Mouse (Mus musculus) frontal cortex, postnatal 10 days (tissue): ENCODE measurements around the gene Abraxas2.
A peak's percentile ranks its signal among the peaks of the same experiment; 100 is the strongest.

Source experiments
- DNase-seq, 2 experiments: peaks; one replicate each; pipeline ENCODE4 v3.0.0; 2022; ENCODE audit warnings: low spot score in 2 of 2, mixed read lengths in 1 of 2

Abraxas2 gene

DNA sequence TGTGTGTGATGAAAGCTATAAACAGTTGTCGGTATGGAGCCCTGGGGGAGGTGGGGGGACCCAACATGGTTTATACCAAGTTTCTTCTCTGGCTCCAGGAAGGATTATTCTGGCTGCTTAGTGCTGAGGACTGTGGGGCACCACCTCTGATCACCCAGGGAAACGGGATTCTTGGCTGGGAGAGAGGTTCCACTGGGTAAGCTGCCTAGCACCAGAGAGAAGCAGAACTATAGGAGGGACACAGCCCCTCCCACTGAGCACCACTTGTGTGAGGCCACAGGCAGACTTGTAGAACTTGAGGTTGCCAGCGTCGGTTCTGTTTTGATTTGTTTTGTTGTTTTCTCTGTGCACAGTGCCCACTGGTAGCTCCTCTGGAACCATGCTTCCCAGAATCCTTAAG is 5.1 kb upstream of the Abraxas2 start:
- peak; percentile 29 to 33 for DNase-seq

DNA sequence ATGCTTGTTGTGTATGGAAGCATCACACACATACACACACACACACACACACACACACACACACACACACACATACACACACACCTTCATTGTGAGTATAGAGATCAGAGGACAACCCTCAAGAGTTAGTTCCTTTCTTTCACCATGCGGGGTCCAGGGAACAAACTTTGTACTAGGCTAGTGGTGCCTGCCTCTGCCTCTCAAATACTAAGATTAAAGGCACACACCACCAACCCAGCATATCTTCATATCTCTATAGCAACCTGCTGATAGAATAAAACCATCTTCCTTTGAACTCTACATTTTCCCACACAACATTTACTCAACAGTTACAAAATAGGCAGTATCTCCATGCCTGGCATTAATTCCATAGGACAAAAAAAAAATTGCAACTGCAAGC is 2.9 kb upstream of the Abraxas2 start:
- DNase-seq: no peak

DNA sequence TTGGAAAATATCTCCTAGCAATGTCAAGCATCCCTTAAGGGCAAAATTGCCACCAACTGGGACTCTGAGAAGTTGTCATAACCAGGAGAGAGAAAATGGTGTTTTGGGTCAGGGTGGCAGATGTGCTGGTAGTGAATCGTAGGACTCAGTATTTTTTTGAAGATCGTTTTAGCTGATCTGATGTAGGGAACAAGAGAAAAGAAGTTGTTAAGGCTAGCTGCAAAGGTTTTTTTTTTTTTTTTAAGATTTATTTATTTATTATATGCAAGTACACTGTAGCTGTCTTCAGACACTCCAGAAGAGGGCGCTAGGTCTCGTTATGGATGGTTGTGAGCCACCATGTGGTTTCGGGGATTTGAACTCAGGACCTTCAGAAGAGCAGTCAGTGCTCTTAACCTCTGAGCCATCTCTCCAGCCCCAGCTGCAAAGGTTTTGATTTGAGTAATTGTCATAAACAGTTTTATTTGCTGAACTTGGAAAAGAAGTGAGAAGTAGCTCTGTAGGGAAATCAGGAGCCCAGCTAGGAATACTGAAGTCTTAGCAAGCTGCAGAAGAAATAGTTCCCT is 899 bp upstream of the Abraxas2 start:
- DNase-seq: no peak

DNA sequence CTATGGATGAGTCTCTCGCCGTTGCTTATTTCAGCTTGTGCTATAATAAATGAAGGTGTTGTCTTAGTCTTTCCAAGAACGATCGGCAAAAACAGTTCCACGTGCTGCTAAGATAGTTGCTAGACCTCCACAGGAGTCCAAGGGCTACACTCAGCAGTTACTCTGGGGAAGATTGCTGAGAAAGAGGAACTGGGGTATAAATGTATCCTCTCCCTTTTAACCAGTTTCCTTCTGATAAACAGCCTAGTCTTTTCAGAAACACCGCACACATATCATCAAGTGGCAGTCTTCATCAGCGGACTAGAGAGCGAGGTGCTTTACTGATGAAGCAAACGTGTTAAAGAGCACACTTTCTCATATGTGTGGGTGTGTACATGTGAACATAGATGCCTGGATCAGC is 7.3 kb downstream of the Abraxas2 start:
- no peak for DNase-seq

DNA sequence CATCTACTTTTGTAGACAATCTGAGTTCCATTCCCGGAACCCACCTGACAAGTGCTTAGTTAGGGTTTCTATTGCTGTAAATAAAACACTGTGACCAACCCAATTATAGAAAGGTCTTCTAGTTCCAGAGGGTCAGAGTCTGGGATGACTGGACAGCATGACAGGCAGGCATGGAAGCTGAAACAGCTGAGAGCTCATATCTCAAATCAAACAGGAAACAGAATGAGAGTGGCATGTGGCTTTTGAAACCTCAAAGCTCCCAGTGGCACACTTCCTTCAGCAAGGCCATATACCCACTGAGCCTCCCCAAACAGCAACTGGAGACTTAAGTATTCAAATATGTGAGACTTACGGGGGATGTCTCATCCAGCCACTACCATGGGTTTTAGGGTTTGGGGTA is 14.0 kb downstream of the Abraxas2 start:
- DNase-seq: no peak

DNA sequence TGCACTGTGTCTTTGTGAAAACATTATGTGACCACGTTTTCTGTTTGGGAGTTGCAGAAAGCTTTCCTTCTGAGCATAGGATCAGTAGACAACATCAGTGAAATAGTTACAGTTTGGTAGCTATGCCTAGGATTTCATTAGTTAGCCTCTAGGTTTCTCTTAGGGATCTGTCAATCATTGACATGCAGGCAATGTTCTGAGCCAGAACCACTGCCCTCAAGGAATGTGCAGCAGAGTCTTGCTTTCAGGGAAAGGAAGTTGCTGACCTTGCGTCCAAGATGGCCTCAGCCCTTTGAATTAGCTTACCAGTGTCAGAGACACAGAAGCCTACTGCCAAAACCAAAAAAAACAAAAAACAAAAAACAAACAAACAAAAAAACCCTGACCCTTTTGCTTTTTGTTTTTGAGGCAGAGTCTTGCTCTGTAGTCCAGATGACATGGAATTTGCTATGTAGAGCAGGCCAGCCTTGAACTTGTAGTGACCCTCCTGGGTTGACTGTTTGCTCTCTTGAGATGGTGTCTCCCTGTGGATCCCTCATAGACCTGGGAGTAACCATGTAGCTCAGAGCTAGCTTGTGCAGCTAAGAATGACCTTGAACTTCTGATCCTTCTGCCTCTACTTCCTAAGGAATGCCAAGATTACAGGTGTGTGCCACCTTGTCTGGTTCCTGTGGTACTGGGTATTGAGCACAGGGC is 16.5 kb downstream of the Abraxas2 start:
- no peak for DNase-seq

DNA sequence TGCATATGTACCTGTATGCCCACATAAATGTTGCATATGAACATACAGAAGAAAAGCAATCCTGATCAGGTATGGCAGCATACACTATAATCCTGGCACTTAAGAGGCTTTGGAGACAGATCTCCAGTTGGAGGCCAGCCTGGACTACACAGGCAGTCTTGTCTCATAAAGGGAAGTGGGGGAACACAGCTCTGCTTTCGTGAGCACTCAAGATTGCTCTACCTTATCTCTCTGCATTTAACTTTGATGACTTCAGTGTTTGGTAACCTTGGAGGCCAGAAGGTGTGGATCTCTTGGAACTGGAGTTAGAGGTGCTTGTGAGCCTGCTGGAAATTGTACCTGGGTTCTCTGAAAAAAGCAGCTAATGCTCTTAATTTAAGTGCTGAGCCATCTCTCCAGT is 21.3 kb downstream of the Abraxas2 start:
- no peak for DNase-seq

DNA sequence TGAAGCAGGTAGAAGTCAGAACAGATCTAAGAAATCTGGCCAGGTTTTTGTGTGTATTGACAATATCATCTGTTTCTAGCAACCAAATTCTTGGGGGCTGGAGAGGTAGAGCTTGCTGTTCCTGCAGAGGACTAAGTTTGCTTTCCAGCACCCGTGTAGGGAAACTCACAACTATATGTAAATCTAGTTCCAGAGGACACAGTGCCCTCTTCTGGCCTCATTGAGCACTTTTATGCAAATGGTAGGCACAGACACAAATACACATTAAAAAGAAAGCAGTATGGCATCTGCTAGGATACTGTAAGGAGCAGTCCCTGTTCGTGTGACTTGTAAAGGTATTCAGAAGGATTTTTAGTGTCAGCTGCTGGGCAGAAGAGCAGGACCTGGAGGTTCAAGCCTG is 23.3 kb downstream of the Abraxas2 start:
- DNase-seq: no peak

DNA sequence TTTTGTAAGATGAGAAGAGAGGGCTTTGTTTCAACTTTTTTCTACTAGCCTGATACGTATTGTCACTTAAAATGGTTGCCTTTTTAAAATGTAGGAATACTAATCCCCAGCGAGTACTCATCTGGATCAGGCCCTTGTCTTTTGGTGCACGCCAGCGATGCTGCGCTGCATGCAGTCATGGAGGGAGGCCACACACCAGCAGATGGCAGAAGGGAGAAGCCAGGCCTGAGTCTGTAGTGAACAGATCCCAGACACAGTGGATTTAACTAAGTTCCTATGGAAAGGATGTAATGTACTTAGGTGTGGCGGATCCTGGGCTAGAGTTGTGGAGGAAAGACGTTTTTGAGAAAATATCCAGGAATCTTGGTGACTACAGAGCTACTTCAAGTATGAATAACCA is 25.0 kb downstream of the Abraxas2 start:
- no peak for DNase-seq

DNA sequence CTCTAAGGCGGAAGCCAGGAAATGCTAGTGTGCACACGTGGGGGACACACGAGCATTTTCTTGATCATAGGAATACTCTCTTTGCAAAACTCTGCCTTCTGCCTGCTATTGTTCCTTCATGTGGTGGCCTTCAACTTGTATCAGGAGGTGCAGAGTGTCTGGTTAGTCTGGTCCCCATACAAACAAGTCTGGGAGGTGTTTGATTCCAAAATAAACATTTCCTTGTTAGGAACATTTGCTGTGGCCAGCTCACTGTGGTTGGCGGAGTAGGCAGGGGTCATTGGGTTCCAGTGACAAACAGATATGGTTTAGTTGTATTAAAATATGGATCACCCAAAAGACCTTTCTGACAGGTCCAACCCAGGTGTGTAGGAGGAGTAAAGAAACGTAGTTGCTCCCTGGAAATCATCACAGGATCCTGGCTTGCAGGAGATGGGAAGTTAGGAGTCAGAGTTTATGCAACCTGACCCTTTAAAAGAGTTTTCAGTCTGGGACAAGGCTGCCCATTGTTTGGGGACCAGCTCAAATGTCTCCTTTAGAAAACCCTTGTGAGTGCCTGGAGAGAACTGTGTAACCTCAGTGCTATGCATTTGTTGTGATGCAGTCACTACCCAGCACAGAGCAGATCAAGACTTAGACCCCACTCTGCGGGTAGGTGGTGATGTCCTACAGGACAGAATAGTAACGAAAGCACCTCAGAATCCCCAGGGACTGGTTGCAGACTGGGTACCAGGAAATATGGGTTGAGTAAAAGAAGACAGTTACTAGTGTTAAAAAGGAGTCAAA is 28.2 kb downstream of the Abraxas2 start:
- no peak for DNase-seq

DNA sequence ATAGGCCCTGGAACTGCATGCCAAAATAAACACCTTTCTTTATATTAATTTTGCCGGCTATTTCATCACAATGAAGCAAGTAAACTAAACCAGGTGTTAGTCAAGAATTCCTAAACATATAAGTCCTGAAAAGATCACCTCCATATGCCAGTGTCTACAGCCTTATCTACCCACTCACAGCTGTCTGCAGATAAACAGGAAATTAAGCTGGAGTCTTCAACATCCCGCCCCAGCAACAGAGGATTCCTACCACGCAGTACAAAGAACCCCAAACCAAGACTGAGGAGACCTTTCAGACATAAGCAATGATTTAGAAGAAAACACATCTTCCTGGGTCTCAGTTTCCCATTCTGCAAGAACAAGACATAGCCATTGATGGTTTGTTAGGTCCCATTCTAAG is 29.0 kb downstream of the Abraxas2 start:
- DNase-seq: no peak

DNA sequence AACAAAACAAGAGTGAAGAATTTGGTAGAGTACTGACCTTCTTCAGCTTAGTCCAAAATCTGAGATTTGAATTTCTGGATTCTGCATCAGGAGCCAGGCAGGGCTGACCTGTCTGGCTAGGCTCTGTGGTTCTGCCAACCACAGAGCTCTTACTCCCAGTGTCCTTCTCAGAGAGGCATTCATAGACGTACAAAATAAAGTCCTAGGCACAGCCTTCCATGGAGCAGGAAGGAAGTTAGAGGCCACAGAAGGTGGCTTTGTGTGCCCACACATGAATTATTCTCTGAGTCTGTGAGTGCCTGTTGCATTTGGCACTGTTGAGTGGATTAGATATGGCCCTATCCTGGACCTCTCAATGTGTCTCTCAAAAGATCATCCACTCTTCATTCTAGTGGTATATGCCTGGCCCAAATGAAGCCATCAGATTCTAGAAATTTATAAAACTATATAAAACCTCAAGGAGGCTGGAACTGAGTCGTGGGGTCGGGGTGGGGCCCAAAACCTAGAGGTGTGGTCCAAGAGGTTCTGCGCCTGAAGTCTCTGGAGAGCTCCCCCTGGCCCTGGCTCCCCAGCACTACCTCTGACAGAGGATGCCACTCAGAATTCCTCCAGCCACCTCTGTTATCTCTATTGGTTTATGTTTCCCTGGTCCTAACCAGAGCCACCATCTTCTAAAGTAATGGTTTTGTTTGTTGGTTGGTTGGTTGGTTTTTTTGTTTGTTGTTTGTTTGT is 29.7 kb downstream of the Abraxas2 start:
- no peak for DNase-seq

DNA sequence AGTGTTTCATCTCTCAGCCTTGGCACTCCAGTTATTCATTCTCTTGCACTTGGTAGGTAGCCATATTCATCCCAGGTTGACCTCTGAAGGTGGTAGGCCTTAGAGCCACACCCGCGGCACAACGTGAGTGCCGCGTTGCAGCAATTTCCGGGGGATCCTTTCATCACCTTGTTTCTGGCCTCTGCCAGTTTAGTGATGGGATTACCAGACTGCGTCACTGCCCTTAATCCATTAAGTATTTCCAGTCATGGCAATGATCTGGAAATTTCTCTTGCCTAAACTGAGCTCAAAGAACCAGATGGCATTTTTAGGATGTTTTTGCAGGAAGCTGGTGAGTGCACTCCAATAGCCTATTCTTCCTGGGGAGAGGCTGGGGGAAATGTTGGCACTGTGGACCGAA is 30.7 kb downstream of the Abraxas2 start:
- no peak for DNase-seq

DNA sequence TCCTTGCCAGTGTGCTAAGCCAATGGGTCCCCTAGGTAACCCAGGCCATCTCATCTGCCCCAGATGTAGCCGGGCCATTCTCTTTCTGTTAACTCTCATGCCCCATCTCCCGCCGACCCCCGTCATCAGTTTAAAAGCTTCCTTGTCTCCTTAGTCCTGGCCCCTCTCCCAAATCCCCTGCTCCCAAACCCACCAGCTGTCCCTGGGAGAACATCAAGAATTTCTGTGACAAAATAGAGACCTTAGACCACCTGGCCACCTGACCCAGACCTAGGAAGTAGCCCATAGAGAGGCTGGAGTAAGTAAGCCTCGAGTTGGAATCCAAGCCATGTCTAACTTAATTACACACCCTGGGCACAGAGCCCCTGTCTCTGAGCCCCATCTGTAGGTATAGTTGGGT is 31.2 kb downstream of the Abraxas2 start:
- DNase-seq: no peak

DNA sequence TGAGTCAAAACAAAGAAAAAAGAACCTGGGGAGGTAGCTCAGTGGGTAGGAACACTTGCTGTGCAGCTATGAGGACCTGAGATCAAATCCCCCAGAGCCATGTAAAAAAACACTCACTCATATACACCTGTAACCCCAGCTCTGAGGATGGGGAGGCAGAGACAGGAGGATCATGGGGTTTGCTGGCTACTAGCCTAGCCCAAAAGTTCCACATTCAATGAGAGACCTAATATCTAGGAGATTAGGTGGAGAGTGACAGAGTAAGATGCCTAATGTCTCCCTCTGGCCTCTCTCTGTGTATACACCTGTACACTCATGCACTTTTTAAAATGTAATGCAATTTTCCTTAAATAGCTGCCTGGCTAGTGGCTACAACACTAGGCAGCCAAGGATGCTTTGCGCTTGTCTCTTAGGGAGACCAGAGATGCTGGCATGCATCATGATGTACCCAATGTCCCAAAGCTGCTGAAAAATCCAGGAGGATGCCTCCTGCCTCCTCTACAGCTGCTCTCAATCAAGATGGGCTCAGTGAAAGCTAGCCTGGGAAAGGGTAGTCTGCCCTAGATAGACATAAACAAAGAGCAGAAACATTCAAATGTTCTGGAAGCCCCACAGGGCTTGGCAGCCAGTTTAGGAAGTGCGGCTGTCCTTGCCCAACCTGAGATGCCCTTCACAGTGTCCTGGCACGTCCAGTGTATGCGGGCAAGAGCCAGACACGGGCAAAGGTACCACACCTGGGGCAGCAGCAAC is 32.7 kb downstream of the Abraxas2 start:
- no peak for DNase-seq

DNA sequence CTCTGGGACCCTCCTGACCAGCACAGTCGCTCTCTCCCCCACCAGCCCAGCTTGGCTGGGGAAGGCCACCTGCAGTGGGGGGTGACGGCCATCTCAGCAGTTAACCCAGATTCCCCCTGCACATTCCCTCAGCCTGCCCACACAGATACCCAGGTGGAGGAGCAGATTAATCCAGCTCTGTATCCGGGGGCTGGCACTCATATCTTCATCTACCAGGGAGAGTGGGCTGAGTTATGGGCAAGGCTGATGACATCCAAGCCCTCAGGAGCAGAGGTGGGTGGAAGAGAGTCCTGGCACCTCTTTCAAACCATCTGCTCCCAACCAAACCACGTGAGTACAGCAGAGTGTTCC is 33.3 kb downstream of the Abraxas2 start:
- no peak for DNase-seq

DNA sequence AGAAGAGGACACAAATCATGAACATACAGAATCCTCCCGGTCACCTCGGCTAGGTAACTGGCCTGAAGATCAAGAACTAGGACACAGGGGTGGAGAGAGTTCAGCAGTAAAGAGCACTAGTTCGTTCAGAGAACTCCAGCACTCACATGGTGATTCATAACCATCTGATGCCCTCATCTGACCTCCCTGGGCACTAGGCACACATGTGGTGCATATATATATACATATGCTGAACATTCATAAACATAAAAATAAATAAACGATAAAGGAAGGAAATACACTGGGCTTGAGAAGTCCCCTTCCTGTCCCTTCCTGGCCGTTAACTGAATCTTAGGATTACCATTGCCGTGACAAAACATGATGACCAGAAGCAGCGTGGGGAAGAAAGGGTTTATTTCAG is 33.8 kb downstream of the Abraxas2 start:
- DNase-seq: no peak

DNA sequence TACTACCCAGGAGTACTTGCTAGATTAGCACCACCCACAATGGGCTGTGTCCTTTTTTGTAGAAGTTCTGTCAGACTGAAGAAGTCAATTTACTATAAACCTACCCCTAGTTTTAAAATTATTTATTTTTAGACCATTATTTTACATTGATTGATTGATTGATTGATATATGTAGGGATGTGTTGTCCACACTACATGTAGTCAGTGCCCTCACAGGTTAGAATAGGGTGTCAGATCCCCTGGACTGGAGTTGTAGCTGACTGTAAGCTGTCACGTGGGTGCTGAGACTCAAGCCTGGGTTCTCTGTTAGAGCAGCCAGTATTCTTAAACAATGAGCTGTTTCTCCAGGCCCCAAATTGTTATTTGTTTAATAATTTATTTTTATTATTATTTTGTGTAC is 34.3 kb downstream of the Abraxas2 start:
- DNase-seq: no peak

DNA sequence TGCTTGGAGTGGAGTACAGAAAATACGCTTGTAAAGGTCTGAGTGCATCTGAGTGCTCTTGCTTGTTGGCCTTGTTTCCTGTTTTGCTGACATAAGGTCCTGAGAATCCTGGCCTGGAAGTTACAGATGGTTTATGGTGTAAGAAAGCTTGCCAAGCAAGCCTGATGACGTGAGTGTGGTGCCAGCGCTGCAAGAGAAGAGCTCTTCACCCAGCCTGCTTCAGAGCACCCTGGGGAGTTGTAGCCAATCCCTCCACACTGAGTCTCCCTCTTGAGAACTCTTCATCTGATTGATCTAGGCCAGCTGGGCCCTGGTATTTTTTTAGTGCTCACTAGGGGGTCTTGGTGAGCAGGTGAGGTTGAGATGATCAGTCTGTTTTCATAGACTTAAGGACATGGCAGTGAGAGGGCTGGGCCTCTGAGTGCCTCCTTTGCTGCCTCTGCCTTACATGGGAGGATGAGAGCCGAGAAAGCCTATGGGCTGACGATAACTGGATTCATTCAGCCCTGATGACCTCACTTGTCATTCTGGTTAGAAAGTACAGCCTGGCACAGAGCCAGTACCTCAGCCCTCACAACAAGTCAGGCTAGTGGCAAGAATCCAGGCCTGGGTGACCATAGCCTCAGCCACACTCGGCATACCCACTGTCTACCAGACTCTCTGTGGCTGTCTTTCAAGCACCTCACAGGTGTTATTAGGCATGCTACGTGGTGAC is 36.0 kb downstream of the Abraxas2 start:
- no peak for DNase-seq

DNA sequence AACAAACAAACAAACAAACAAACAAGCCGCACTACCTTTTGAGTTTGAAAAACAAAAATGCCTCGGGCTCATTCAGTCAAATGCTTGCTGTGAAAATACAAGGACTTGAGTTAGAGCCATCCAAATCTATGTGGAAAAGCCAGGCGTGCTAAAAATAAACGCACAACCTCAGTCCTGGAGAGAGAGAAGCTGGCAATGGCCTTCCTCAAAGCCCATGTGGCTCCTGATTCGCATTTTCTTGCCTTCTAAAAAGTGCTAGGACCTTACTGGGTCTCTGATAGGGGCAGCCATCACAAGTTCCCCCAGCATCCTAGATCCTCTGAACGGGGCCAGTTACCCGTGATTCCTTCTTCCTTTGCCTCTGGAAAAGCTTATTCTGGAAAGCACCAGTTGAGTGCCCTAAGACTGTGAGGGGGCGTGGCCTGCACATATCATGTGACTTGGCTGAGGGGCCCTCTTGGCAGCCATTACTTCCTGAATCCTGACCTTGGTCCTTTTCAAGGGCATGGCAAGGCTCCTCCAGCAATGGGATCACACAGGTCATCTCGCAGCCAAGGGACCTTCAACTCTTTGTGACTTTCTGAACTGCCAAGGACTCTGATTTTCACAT is 37.3 kb downstream of the Abraxas2 start:
- no peak for DNase-seq

DNA sequence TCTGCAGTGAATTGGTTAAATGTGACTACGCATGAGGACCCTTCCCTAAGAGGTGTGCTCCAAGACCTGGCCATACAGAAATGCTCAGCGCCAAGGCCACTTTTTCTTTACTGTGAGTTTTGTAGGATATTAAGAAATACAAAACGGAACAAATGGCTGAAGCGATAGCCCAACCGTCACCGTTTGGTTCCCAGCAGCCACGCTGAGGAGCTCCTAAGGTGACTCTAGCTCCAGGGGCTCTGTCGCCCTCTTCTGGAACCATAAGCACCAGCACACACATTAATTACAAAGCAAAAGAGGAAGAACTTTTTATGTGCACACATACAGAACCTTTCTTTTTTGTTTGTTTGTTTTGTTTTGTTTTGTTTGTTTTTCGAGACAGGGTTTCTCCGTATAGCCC is 38.2 kb downstream of the Abraxas2 start:
- DNase-seq: no peak
